Mouse (Mus musculus): ENCODE measurements around the gene Rufy2.

GRCm38 (mm10) chr10:63022541-63023120, 42.6 kb downstream of the Rufy2 start:
- no peak for TF ChIP-seq CHD2 (IDR thresholded peaks at IDR 0.05; ENCODE audit: low read depth, low read length)
- TF ChIP-seq MAFK (IDR thresholded peaks at IDR 0.05; ENCODE audit: insufficient read depth, low read depth, low read length) = no peak

Measured in ES-E14 (cell line).